Mouse (Mus musculus) hindlimb bud, embryonic 11.5 days (tissue): ENCODE data around the gene Nrsn2.
A peak's percentile ranks its signal among the peaks of the same experiment; 100 is the strongest.

Experiments used
- DNase-seq: peaks from one replicate; pipeline ENCODE4 v3.0.0-alpha.2; 2012; ENCODE audit warnings: low read depth, low spot score; ENCODE audit errors: extremely low spot score

Nrsn2 gene

GRCm38 (mm10) chr2:152376345-152376741, at the start of gene Nrsn2:
Gene Nrsn2 (minus strand): TSS chr2:152376638.
- no peak for DNase-seq

DNA sequence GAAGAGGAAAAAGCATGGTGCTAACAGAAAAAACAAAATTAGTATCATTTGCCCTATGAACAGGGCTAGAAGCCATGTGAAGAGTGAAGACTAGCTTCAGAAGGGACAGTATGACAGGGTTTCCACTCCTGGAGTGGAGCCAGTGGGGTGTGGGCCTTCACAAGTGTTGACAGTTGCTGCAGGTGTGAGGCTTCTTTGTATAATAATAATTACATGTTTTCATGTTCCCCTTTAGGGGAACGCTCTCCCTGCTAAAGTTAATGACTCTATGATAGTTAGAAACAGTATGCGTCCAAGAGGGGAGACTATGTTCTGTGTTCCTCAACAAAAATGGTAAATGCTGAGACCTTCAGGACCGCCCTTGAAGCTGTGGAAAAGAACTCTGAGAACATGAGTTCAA, 39.3 kb upstream of the Nrsn2 start:
- DNase-seq: no peak

- DNase-seq: no peak
Measured at GRCm38 (mm10) chr2:152415287-152415686, 38.8 kb upstream of the Nrsn2 start, which contains the start of gene 6820408C15Rik. Gene 6820408C15Rik (plus strand): TSS chr2:152415587.

DNA sequence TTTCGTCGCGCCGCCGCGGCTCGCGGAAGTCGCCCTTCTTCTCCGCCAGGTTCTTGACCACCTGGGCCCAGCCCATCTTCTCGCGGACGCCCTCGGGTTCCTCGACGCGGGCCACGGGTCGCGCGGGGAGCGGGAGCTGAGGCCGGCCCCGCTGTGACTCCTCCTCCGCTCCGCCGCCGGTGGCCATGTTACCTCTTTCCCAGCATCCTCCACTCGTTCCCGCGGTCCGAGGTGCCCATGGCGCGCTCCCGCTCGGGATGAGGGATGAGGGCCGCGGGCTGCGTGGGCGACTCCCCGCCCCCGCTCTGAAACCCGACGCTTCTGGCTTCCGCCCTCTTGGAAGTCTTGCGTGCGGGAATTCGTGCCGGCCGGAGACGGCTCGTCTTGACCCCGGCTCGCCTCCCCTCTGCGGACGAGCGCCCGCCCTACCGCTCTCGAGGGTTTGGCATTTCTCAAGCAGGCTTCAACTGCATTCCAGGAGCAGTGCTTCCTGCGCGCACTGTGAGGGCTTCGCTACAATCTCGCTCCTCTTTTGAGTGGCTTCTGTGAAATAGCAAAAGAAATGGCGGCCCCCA, 38.2 kb upstream of the Nrsn2 start, which contains the start of gene Zcchc3:
Gene Zcchc3 (minus strand): TSS at position 437 of the 575 bp plus-strand sequence.
- DNase-seq: no peak

GRCm38 (mm10) chr2:152413765-152414584, 37.5 kb upstream of the Nrsn2 start:
- DNase-seq: no peak

DNA sequence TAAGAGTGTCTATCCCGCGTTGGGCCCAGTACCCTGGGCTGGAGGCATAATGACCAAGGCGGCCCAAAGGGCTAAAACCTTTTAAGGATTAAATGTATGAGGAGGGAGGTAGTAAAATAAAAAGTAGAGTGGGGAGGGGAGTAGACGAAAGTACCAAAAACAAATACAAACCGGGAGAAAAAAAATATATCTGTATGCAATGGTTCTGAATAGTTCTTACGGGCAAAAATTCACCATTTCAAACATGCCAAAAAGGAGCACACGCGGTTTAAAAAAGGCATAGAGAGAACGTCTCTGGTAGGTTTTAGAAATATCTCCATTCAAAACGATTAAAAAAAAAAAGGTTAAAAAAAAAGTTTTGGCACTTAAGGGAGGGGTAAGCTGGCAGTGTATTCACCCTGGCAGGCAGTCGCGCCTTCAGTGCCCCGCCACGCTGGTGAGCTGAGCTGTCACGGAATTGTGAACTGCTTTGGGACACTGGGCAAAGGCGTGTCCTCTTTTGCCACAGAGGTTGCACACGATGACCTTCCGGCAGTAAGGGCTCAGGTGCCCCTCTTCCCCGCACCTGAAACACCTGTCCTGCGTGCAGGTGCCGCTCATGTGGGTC, 36.8 kb upstream of the Nrsn2 start:
- no peak for DNase-seq

DNA sequence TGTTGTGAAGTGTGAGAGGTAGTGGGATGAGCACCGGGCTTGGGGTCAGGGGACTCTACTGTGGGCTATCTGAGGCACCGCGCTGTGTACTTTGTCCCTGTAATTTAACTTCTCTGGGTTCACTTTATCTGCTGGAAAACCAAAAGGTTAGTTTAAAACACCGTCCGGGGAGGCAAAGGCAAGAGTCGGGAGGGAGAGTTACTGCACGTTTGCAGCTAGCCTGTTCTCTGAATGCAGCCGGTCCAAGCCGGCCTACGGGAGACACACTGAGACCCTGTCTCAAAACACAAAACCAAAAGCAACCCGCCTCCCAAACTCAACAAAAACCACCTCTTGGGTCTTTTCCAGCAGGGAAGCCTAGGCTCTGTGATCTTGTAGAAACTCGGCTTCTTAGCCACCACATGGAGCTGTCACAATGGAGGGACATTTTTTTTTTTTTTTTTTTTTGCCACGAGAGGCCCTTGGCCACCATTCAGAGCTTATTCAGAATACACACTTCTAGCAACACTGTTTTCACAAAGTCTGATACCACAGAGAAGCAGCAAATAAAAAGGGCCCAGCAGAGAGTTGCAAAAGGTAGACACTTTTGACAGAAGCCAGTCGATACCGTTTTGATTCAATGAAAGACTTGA, 36.2 kb upstream of the Nrsn2 start:
- DNase-seq: no peak

GRCm38 (mm10) chr2:152411471-152411870, 35.0 kb upstream of the Nrsn2 start:
- no peak for DNase-seq

GRCm38 (mm10) chr2:152410971-152411371, 34.5 kb upstream of the Nrsn2 start:
- no peak for DNase-seq

DNA sequence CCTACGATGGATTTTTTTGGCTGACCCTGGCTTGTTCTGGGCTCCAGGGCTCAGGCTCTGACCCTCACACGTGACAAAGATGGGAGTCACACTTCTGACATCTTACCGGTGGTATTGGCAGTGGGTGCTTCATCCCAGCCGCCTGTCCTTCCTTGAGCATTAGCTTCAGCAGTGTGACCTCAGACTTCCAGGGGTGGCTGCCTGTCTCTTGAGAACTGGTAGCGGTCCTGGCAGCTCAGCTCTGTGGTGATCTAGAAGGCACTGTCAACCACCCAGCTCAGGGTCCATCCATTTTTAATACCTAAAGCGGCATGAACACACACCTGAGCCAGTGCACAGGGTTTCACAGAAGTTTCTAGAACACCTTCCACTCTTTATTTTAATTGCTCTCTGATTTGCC, 33.3 kb upstream of the Nrsn2 start:
- no peak for DNase-seq

DNA sequence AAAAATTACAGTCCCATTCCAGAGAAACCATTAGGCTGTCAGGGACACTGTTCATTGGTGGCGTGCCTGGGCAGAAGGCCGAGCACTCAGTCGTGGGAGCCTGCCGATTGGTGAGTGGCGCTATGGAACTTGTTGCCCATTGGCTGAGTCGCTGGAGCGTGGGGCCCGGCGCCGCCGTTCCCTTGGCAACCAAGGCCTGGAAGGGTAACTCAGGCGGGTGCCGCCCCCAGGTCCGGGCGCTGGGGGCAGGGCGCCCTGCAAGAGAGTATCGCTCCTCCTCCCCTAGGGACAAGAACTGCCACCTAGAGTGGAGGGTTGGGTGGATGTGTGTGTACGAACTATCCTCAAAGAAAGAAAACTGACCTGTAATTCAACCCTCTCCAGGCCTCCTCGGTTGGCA, 29.7 kb upstream of the Nrsn2 start:
- no peak for DNase-seq

DNA sequence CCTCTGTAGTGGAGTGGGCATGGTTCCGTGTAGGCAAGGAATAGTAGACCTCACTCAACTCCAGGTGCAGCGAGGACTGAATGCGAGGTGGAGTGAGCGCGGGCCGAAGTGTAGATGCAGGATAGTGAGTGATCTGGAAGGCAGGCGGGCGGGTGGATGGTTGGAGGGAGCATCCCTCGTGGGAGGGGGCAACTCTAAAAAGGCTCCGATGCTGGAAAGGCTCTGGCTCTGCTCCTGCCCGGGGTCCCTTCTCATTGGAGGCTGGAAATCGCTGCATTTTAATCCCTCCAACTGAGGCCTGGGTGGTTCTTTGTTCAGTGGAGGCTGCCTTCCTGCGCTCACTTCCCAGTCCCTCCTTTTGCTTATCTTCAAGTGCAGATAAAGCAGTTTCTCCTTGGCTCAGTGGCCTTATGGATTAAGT, 22.7 kb upstream of the Nrsn2 start:
- no peak for DNase-seq

GRCm38 (mm10) chr2:152398691-152399090, 22.3 kb upstream of the Nrsn2 start:
- no peak for DNase-seq

DNA sequence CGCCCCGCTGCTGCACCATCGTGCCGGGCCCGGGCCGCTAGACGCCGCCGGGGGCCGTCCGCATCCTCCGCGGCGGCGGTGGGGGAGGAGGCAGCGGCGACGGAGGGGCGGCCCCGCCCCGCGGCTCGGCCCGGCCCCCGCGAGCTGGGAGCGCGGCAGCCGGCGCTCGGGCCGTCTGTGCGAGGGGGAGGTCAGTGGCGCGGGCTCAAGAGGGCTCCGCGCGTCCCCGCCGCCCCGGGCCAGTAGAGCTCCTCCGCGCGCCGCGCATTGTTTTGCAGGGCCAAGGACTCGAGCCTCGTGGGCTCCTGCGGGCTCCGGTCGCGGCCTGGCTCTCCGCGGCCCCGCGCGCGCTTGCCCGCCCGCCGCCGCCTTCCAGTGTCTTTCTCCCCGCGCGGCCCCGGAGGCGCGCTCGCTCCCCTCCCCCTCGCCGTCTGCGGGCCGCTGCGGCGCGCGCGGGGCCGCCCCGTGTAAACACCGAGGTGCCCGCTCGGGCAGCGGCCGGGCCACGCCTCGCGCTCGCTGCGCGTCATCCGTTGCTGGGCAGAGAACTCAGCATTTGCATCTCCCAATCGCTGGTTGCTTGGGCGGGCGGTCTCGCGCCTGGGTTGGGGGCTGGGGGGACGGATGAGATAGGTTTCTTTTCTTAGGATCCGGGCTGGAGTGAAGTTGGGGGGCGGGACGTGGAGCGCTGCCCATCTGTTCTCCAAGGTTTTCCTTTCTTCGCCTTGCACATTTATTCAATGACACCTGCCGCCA, 21.4 kb upstream of the Nrsn2 start, which contains the start of gene Sox12:
Gene Sox12 (minus strand): TSS at position 384 of the 756 bp plus-strand sequence.
- peak; percentile 97 for DNase-seq

GRCm38 (mm10) chr2:152397004-152397589, 20.7 kb upstream of the Nrsn2 start:
- DNase-seq: no peak

DNA sequence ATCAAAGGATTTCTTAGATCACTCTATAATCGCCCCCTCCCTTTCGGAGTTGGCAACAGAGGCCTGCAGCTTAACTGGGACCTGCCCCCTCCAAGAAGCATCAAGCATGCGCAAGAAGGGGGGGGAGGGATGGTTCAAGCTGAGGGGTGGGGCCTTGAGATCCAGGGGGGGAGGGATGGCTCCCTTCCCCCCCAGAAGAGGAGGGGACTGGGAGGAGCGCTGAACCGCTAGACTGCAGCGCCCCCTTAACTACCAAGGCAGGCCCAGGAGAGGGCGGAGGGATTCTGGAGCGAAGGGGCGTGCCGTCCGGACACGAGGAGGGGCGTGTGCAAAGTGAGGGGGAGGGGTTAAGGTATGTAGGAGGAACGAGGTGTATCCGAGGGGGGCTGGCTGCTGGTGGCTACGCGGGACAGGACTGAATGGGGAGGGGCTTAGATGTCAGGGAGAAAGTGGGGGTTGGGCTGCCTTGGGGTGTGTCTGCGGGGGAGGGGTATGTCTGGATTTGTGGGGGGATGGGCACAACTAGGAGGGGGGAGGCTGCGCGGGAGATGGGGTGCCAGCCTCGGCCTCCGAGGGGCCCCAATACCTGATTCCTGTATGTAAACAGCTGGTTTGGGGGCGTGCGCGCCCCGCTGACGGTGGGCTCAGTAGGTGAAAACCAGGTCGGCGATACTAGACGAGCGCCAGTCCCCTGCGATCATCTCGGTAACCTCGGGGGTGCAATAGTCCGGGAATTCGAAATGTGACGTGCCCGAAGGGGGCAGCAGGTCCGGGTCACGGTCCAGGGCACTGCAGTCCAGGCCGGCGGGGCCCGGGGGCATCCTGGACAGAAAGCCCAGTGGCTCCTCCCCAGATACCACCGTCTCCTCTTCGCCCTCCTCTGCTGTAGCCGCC, 19.9 kb upstream of the Nrsn2 start:
- no peak for DNase-seq

DNA sequence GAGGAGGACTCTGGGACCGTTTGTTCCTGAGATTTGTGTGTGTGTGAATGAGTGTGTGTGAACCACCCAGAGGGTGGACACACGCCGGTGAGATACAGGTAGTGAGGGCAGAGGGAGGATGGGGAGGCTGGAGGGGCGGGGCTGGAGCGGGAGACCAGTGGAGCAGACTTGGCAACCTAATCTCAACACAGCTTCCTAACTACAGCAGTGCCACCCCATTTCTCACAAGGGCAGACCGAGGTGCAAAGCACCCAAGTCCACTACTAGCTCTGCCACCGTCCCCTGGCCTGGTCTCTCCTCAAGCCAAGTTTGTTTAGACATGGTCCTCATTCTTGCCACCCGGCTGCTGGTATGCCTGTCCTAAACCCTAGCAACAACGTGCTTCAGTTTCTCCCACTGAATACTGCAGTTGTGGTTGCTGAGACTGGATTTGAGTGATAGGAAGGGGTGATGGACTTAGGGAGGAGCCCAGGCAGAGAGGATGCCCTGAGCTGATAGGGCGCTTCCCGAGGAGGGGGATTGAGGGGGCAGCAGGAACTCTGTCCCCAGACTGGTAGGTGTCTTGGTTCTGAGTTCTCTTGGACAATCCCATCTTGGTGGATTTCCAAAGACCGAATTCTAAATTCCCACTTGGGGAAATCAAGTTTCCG, 19.0 kb upstream of the Nrsn2 start:
- DNase-seq: no peak

DNA sequence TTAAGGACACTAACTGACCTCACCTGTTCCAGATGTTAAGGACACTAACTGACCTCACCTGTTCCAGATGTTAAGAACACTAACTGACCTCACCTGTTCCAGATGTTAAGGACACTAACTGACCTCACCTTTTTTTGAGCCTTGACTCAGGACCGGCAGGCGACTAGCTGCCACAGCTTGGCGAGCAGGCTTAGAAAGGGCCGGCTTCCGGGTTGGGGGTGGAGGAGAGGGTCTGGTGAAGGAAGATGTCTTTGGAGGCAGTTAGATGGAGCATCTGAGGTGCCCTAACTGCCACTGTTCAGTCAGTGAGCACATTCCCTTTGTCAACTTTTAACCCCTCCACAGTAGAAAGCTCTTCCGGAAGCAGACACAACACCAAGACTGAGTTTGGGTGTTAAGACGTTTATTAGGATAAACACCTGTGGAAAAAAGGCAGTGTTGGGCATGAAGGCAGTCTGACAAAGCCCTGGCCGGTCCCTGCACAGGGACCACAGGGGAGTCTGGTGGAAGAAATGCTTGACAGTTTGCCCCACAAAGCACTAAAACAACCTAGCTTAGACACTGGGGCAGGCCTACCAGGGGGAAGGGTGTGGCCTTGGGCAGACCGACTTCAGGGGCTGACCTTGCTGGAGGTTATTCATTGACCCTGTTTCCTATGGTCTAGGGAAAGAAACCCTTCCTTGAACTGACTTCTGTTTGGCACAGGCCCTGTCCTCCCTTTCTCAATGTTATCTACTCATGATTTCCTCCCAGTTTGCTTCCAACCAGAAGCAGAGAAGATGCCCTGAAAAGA, 17.0 kb upstream of the Nrsn2 start:
- DNase-seq: no peak
